Mouse (Mus musculus) thymus, postnatal 10 days (tissue): ENCODE results near the gene Fam83g.

Source experiments
- DNase-seq, 2 experiments: peaks; one replicate each; pipeline ENCODE4 v3.0.0; 2021; ENCODE audit warnings: low spot score in 2 of 2

Gene Fam83g

DNA sequence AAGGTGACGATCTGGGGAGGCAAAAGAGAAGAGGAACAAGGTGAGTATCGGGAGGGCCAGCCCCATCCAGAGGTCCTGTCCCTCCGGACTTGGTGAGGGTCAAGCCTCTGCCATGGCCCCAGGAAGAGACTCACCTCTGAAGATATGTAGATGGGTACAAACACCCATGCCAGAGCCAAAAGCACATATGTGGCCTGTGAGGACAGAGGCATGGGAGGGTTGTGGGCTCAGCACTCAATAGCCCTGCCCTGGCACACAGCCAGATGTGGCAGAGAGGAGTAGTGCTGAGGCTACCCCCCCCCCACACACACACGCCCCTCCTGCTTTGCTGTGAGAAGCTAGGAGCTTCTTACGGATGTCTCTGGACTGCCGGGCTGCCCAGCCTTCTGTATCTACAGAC, 31.2 kb downstream of the Fam83g start:
- no peak for DNase-seq

DNA sequence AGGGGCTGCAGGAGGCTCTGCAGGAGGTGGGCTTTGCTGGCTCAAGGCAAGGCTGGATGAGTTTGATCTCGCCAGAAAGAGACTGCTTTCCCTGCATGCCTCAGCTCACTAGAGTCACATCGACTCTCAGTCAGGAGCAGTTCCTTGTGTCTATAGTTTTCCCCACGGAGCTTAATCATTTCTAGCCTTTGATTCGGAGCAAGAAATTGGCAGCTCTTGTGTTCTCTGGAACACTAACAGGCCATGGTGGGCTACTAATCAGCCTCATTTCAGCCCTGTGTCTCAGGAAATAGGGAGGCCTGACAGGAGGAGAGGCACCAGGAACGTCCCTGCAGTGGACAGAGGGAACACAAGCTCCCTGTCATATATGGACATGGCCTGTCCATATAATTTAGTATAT, 34.1 kb downstream of the Fam83g start:
- no peak for DNase-seq

DNA sequence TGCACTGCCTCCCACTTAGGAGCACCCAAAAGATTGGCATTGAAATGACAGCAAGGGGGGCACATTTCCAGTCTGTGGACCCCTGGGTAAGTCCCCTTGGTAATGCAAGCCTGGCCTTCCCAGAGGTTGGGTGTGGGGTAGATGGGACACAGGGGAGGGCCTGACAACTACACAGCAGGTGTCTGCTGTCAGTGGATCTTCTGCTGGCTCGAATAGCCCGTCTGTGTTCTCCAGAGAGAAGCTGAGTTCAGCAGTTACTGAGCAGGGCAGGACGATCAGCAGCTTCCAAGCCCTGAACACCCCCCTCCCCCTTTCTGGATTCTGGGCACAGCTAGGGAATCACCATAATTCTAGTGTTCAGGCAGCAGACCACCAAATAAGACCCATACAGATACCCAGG, 35.5 kb downstream of the Fam83g start:
- no peak for DNase-seq

DNA sequence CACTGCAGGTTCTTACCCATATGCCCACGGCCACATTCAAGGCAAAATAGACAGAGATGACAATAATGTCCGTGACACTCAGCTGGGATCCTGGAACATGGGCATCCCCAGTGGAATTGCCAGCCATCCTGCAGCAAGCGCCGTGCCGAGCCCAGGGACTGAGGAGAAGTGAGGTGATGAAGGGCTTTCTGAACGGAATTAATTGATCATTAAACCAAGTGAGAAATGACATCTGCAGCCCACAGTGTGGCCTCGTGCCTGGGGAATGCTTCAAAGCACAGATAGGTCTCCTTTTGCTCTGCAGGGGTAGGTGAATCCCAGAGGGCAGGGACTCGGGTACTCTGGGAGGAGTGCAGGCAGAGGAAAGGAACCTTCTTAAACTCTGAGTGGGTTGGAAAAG, 35.9 kb downstream of the Fam83g start:
- no peak for DNase-seq

DNA sequence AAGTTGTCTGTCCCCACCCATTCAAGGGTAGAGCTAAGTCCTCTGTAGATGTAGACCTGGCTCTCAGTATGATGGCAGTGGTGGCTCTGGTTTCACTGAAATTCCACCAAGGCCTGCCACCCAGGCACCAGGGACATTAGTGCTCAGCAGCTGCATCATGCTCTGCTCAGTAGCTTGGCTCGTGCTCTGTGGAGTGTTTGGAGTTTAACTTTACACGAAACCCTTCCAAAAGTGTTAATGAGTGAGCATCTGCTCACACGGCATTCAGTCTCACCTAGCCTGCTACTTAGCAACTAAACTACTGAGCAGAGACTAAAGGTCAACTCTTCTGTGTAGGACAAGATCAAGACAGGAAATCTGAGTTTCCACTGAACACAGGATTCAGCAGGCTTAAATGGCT, 36.7 kb downstream of the Fam83g start, which contains the start of gene Slc5a10:
Slc5a10 (minus strand) TSS at position 191 of the 400 bp plus-strand sequence.
- no peak for DNase-seq

DNA sequence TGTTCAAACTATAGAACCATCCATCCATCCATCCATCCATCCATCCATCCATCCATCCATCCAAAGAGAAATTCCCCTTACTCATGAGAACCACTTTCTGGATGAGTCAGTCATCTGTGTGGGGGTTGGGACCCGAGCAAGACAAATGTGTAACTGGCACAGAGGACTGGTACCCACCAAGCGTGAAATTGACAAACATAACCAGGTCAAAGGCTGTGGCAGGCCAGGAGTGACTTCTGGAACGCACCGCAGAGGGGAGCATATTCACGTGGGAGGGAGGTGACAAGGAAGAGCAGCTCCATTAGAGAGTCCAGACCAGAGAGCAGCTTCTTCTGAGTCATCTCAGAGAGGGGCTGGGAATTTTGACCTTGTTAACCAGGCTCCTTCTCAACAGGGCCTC, 38.2 kb downstream of the Fam83g start:
- DNase-seq: no peak

DNA sequence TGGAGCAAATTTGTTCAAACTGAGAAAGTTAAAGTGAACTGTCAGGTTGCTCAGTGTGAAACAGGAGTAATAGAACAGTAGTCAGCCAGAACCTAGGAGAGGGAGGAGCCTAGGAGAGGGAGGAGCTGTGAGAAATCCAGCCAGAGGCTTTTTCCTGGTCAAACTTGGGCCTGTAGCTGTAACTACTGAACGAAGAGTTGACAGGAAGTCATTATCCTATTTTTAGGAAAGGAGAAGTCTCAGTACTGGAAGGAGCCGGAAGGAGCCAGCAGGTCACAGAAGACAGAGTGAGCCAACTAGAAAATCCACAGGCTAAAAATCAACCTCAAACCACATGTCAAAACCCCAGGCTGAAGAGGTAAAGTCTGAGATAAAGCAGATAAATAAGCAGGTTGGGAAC, 44.1 kb downstream of the Fam83g start:
- no peak for DNase-seq

DNA sequence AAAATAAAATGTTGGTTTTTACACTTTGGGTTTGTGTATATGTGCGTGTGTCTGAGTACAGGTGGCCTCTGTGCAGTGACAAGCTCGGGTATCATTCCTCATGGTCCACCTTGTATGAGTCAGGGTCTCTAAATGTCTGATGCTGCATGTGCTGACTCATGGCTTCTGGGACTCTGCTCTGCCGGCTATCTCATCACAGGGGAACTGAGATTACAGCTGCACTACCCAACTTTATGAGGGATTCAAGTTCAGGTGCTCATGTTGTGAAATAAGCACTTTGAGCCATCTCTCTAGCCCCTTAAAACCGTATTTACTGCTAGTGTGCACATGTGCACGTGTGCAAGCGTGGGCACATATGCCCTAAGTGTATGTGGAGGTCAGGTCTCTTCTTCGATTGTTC, 48.8 kb downstream of the Fam83g start:
- DNase-seq: no peak

DNA sequence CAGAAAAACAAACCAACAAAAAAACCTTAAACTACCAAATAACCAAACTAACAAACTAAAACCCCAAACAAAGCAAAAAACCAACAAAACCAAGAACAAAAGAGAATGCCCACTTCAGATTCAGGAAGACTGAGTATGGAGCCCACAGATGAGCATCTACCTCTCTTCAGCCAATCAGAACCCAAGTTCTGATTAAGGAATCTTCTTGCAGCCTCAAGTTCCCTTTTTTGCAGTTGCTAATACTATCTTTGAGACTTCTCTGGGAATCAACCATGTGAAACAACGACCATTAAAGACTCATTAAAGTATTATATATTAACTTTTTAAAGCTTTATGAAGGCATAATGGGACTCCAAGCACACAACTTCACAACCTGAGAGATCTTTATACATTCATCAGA, 53.4 kb downstream of the Fam83g start:
- no peak for DNase-seq

DNA sequence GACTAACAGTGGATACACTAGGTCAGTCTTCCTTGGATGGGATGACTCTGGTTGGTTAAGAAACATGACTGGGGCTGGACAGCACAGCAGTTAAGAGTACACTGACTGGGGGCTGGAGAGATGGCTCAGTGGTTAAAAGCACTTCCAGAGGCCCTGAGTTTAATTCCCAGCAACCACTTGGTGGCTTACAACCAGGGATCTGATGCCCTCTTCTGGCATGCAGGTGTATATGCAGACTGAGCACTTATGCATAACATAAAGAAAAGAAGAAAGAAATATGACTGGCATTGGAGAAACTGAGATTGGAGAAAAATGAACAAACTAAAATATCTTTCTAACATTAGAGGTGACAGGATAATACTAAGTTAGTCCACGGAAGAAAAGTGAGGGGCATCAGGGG, 56.6 kb downstream of the Fam83g start:
- DNase-seq: no peak

DNA sequence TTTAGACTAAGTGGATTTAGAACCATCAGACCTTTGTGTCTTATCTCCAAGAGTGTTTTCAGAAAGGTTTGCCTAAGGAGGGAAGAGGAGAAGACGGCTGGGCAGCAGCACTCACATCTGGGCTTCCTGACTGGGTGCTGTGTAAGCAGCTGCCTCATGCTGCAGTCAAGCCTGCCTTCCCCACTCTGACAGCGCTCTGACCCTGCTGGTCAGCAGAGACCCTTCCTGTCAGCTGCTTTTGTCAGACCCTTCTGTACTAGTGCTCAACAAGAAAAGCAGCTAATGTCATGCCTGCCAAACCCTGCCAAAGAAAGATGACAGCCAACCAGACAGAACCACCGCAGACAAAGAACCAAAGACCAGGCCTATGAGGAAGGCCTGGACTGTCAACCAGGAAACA, 59.9 kb downstream of the Fam83g start:
- no peak for DNase-seq

DNA sequence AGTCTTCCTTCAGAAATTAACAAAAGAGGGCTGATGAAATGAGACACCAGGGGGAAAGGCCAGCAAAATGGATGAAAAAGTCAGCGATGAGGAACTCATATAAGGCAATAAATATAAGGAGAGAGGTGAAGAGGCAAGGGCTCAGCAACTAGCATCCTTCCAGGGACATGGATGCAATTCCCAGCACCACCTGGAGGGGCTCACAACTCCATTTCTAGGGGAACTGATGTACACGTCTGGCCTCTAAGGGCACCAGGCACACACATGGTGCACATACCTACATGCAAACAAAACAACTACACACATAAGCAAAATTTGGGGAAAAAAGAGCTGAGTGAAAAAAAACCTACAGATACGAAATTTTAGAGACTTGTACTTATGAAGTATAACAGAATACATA, 60.6 kb downstream of the Fam83g start:
- DNase-seq: no peak

DNA sequence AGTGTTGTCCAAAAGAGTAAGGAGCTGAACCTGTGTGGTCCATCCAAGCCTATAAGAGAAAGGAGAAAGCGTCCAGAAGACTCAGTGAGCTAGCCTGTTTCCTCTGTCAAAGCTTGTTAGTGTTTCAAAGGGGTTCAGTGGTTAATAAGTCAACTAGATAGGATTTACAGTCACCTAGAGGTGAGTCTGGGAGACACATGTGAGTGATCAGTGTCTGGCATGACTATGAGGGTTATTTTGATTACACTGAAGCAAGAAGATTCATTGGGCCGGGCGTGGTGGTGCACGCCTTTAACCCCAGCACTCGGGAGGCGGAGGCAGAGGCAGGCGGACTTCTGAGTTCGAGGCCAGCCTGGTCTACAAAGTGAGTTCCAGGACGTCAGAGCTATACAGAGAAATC, 61.9 kb downstream of the Fam83g start:
- no peak for DNase-seq

DNA sequence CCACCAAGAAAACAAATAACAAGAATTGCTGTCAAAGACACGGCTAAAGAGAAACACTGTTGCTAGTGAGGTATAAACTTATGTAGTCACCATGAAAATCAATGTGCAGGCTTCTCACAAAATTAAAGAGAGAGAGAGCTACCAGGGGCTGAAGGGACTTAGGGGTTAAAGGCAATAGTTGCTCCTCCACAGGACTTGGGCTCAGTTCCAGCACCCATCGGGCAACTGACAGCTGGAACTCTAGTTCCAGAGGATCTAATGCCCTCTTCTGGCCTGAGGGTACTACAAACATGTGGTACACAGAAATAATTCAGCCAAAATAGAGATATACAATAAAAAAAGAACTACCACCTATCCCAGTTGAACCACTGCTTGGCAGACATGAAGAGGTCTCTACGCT, 63.3 kb downstream of the Fam83g start:
- no peak for DNase-seq

DNA sequence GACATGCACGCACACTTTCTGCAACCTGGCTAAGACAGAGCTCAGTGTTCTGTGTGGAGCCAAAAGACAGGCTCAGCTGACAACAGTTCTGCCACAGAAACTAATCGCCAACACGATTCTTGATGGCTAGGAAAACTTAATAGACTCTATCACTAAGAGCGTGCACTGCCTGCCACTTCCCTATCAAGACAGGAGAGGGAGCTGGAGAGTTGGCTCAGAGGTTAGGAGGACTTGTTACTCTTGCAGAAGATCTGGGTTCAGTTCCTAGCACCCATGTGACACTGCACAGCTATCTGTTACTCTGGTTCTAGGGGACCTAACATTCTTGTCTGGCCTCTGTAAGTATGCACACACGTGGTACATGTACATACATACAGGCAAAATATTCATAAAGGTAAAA, 67.7 kb downstream of the Fam83g start:
- peak in 1 of 2 experiments; percentile 26 for DNase-seq

DNA sequence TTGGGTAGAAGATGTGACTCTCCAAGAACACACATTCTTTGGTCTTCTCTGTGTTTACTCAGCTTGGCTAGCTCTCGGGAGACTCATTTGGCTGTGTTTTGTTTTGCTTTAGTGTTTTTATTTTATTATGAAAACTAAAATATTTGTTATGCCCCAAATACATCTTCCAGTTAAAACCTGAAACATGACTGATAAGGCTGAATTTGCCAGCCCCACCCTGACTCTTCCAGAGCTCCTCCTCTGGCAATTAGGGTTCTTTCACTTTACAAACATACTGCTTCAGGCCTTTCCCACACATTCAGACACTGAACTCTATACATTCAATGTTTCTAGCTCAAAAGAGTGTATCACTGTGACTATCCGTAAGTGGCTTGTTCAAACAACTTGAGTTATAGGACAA, 73.3 kb downstream of the Fam83g start:
- no peak for DNase-seq
